Mouse (Mus musculus): ENCODE measurements around the gene Arfgef2.
"Not testable (repeated sequence)": the region's sequence is repeated elsewhere in the genome, so short reads cannot be mapped to it uniquely, and the experiment has no call there.

DNA sequence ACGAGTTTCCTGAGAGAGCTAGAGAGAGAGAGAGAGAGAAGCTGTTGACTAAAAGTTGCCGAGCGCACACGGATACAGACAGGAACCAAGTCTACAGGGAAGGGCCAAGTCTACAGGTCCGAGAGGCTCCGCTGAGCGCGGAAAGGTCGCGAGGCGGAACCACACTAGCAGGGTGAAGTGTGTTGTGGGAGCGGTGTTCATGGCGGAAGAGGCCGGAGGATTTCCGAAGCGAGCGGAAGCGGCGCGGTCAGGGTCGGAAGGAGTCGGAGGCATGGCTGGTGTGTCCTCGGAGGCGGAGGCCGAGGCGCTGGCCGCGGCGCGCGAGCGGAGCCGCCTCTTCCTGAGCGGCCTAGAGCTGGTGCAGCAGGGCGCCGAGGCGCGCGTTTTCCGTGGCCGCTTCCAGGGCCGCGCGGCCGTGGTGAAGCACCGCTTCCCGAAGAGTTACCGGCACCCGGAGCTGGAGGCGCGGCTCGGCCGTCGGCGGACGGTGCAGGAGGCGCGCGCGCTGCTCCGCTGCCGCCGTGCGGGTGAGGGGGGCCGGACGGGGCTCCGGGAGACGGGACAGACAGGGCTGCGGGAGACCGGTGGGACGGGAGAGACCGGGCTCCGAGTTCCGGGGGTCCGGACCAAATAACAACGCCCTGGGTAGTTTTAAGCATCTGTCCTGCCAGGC is 11.7 kb upstream of the Arfgef2 start:
- TF ChIP-seq EP300, CTCF (IDR thresholded peaks at IDR 0.05; ENCODE audit: low read depth): not testable (repeated sequence)
